Mouse (Mus musculus) liver, adult 2 months (tissue): ENCODE measurements around the gene Bnipl.

Source experiments
- CTCF ChIP-seq: fragments of 200-500 bp; IDR thresholded peaks from 2 replicates; pipeline ENCODE4 v1.5.1; 2011; ENCODE audit warnings: low read depth, low read length, control low read depth
- POLR2A ChIP-seq: fragments of 200-500 bp; IDR thresholded peaks from 2 replicates; pipeline ENCODE4 v1.6.1; 2011; ENCODE audit warnings: low read length, control low read depth; ENCODE audit not compliant: insufficient read depth; ENCODE audit errors: extremely low read depth

- TF ChIP-seq POLR2A = no peak
- TF ChIP-seq CTCF = no peak
These were observed 7.9 kb downstream of the Bnipl start for GRCm38 (mm10) chr3:95243086-95243485.
